Mouse (Mus musculus) testis, adult 2 months (tissue): ENCODE data around the gene Ifi204.
"Not testable (repeated sequence)": the region's sequence is repeated elsewhere in the genome, so short reads cannot be mapped to it uniquely, and the experiment has no call there.

Experiments used
- CTCF ChIP-seq: fragments of 200-500 bp; IDR thresholded peaks from 2 replicates; pipeline ENCODE4 v1.5.1; 2012; ENCODE audit warnings: low read depth, mild to moderate bottlenecking, inconsistent platforms, low read length, moderate library complexity; ENCODE audit not compliant: control insufficient read depth, insufficient read depth, insufficient replicate concordance
- POLR2A ChIP-seq: fragments of 200-500 bp; IDR thresholded peaks from 2 replicates; pipeline ENCODE4 v1.6.1; 2012; ENCODE audit warnings: low read depth, mild to moderate bottlenecking, inconsistent platforms, low read length, moderate library complexity; ENCODE audit not compliant: control insufficient read depth

GRCm38 (mm10) chr1:173760032-173760431 is 6.7 kb downstream of the Ifi204 start:
- not testable (repeated sequence) for TF ChIP-seq CTCF, POLR2A
